Comparison of ENCODE assay signal across 8 mouse cellular contexts in genomic region chr17:23785561-23786471, GRCm38 (mm10). TPM values are rescaled to one million over a fixed set of nuclear protein-coding genes. Genes with fewer than 3 reads are reported as not detected.
A peak's percentile ranks its signal among the peaks of the same experiment; 100 is the strongest.
DNase-seq lines count a peak whose midpoint lies in the region; ATAC-seq and TF ChIP-seq lines count a peak whose summit lies in the region.

Flywch2 (minus strand) TSS chr17:23786081.

- peak within 1 kb of the TSS; percentile 91 for H3K4me2 ChIP-seq in lung, embryonic 15.5 days

- peak; percentile 92 for DNase-seq in R1 (ENCODE audit: low read depth, low spot score)
- peak; percentile 96 to 97 for DNase-seq in cerebellum, postnatal 10 days
- DNase-seq in frontal cortex, postnatal 10 days (ENCODE audit: low spot score in 2 of 2): peak; percentile 89 to 90
- DNase-seq in hindbrain, embryonic 10.5 days (ENCODE audit: low spot score): peak; percentile 79
- peak; percentile 93 for DNase-seq in layer of hippocampus, adult 9-11 months
- DNase-seq in thymus, adult 2 months: peak; percentile 63

- no peaks in the 10 kb centered on the region for H3K9me3 ChIP-seq in hindbrain, embryonic 10.5 days
- H3K9me3 ChIP-seq in lung, embryonic 15.5 days: no peaks in the 10 kb centered on the region

- TF ChIP-seq POLR2A in olfactory bulb, adult 2 months (IDR thresholded peaks at IDR 0.05; ENCODE audit: insufficient read depth, low read depth, low read length): no peak
- TF ChIP-seq POLR2A in thymus, adult 2 months (IDR thresholded peaks at IDR 0.05; ENCODE audit: control insufficient read depth, extremely low read depth, insufficient read depth, low read length, poor library complexity): no peak

- H3K27ac ChIP-seq in hindbrain, embryonic 10.5 days: peak within 1 kb of the TSS; percentile 90
- peak within 1 kb of the TSS; percentile 13; the same call in 1 of the 2 replicates for H3K27ac ChIP-seq in lung, embryonic 15.5 days
- peak within 1 kb of the TSS; percentile 86 for H3K27ac ChIP-seq in olfactory bulb, adult 2 months (ENCODE audit: insufficient read depth, low read depth, low read length)
- H3K27ac ChIP-seq in thymus, adult 2 months (ENCODE audit: control insufficient read depth, insufficient read depth, low read length): no peak within 1 kb of the TSS

- no peaks in the 10 kb centered on the region for H3K27me3 ChIP-seq in hindbrain, embryonic 10.5 days (ENCODE audit: insufficient read depth, poor library complexity, severe bottlenecking)
- H3K27me3 ChIP-seq in lung, embryonic 15.5 days: no peaks in the 10 kb centered on the region
- H3K27me3 ChIP-seq in thymus, adult 2 months (ENCODE audit: control insufficient read depth, insufficient read depth, low read length): no peaks in the 10 kb centered on the region

- peak within 1 kb of the TSS; percentile 58 for H3K9ac ChIP-seq in lung, embryonic 15.5 days

- 2% methylated on average over 43 of the region's 43 CpGs for WGBS in hindbrain, embryonic 10.5 days
- WGBS in lung, embryonic 15.5 days: 2% methylated on average over 40 of the region's 43 CpGs
- WGBS in olfactory bulb, adult 2 months: 3% methylated on average over 43 of the region's 43 CpGs
- 14% methylated on average over 43 of the region's 43 CpGs for WGBS in thymus, adult 2 months

- ATAC-seq in lung, embryonic 15.5 days (ENCODE audit: borderline replicate concordance, extremely low read depth, low FRiP score, low TSS enrichment): peak; percentile 73

- H3K4me3 ChIP-seq in hindbrain, embryonic 10.5 days: peak within 1 kb of the TSS; percentile 68
- H3K4me3 ChIP-seq in lung, embryonic 15.5 days: peak within 1 kb of the TSS; percentile 60
- H3K4me3 ChIP-seq in olfactory bulb, adult 2 months (ENCODE audit: insufficient read depth, low read depth, low read length): peak within 1 kb of the TSS; percentile 65
- peak within 1 kb of the TSS; percentile 37 for H3K4me3 ChIP-seq in thymus, adult 2 months (ENCODE audit: control insufficient read depth, insufficient read depth, low read length)

- peaks cover 30% of the 10 kb centered on the region for H3K4me1 ChIP-seq in hindbrain, embryonic 10.5 days (replicated peaks)
- peaks cover 24% of the 10 kb centered on the region for H3K4me1 ChIP-seq in lung, embryonic 15.5 days
- H3K4me1 ChIP-seq in olfactory bulb, adult 2 months (ENCODE audit: control insufficient read depth, insufficient read depth, low read length): peaks cover 11% of the 10 kb centered on the region
- H3K4me1 ChIP-seq in thymus, adult 2 months (replicated peaks; ENCODE audit: control insufficient read depth, insufficient read depth, low read length): peaks cover 13% of the 10 kb centered on the region

- TF ChIP-seq CTCF in olfactory bulb, adult 2 months (IDR thresholded peaks at IDR 0.05; ENCODE audit: insufficient read depth, low read depth, low read length): no peak
- no peak for TF ChIP-seq CTCF in thymus, adult 2 months (IDR thresholded peaks at IDR 0.05; ENCODE audit: borderline replicate concordance, control insufficient read depth, extremely low read depth, insufficient read depth, low read length, poor library complexity)

- H3K36me3 ChIP-seq in hindbrain, embryonic 10.5 days: no peaks in the 10 kb centered on the region
- no peaks in the 10 kb centered on the region for H3K36me3 ChIP-seq in lung, embryonic 15.5 days
- no peaks in the 10 kb centered on the region for H3K36me3 ChIP-seq in thymus, adult 2 months (ENCODE audit: control insufficient read depth, insufficient read depth, low read length)

RNA-seq across cellular contexts. Expression of gene Flywch2, which starts in this region (rescaled TPM):
- 22.9 and 34.9 TPM in 2 replicates for polyA plus RNA-seq in hindbrain, embryonic 10.5 days (2016; fragmentation: Nextera tagmentation; extraction: Ambion mirVana)
- polyA plus RNA-seq in lung, embryonic 15.5 days (2015; fragmentation: Nextera tagmentation; extraction: Ambion mirVana): 28.4 and 29.1 TPM in 2 replicates
- polyA plus RNA-seq in olfactory bulb, adult 2 months (2012; ENCODE audit: insufficient read depth, insufficient read length, low replicate concordance, missing spikeins): not detected in 2 replicates
- polyA plus RNA-seq in thymus, adult 2 months (2012; rRNA removed): 2.3 and 4.0 TPM in 2 replicates
